Mouse (Mus musculus) megakaryocyte, embryonic 14.5 days (primary cell): ENCODE measurements at regions not wholly inside any gene's neighbourhood (a gene's known extent, or its start where the extent isn't known, plus 50 kb on each side); places are given as distances from the start of the nearest gene placed in this dataset.

Source experiments
- FLI1 ChIP-seq: IDR thresholded peaks from 2 replicates; pipeline ENCODE4 v1.6.1; 2012; ENCODE audit warnings: low read length, inconsistent platforms, mixed read lengths
- GATA1 ChIP-seq: IDR thresholded peaks from 3 replicates; pipeline ENCODE4 v1.6.1; 2012; ENCODE audit warnings: mixed read lengths, low read length, inconsistent platforms, borderline replicate concordance

GRCm38 (mm10) chr7:113106731-113107130 is 100.5 kb upstream of the Arntl start:
- no peak for TF ChIP-seq FLI1
- no peak for TF ChIP-seq GATA1
